Mouse (Mus musculus) G1E (cell line): Measurements from ENCODE around the gene Abcg1. TPM values are rescaled to one million over a fixed set of nuclear protein-coding genes. Genes with fewer than 3 reads are reported as not detected.

Experiments used
- ATAC-seq: 2 replicates; pipeline ENCODE4 v1.8.0; 2016; ENCODE audit warnings: mild to moderate bottlenecking; ENCODE audit not compliant: insufficient number of reproducible peaks, poor library complexity, low FRiP score, severe bottlenecking; ENCODE audit errors: extremely low read depth
- DNase-seq: peaks from one replicate; pipeline ENCODE4 v3.0.0; 2012; ENCODE audit warnings: low spot score
- H3K27me3 ChIP-seq: 2 replicates; pipeline ENCODE4 v1.6.1; 2012; ENCODE audit warnings: mild to moderate bottlenecking, low read length, inconsistent platforms; ENCODE audit not compliant: insufficient read depth
- H3K36me3 ChIP-seq: replicated peaks from 2 replicates; pipeline ENCODE3; 2012; ENCODE audit warnings: mild to moderate bottlenecking, inconsistent platforms
- H3K4me1 ChIP-seq: 2 replicates; pipeline ENCODE4 v1.6.1; 2012; ENCODE audit warnings: low read depth, low read length, inconsistent platforms, mixed read lengths; ENCODE audit not compliant: insufficient read depth
- H3K4me3 ChIP-seq: 2 replicates; pipeline ENCODE4 v1.5.1; 2012; ENCODE audit warnings: low read depth, mild to moderate bottlenecking, inconsistent platforms, low read length, moderate library complexity, mixed read lengths
- H3K9me3 ChIP-seq: replicated peaks from 2 replicates; pipeline ENCODE4 v1.6.1; 2012; ENCODE audit warnings: inconsistent platforms
- CTCF ChIP-seq: IDR thresholded peaks from 2 replicates; pipeline ENCODE4 v1.5.1; 2012; ENCODE audit warnings: low read depth, low read length, inconsistent platforms, mixed read lengths
- GATA1 ChIP-seq: IDR thresholded peaks from 2 replicates; pipeline ENCODE4 v1.6.1; 2012; ENCODE audit warnings: borderline replicate concordance, low read length, inconsistent platforms, mixed read lengths
- GATA2 ChIP-seq: IDR thresholded peaks from 2 replicates; pipeline ENCODE4 v1.6.1; 2012; ENCODE audit warnings: low read depth, low read length, inconsistent platforms, borderline replicate concordance
- POLR2AphosphoS5 ChIP-seq: IDR thresholded peaks from 2 replicates; pipeline ENCODE4 v1.6.1; 2012; ENCODE audit warnings: low read depth, low read length, inconsistent platforms; ENCODE audit not compliant: insufficient replicate concordance
- TAL1 ChIP-seq: conservative IDR thresholded peaks from 2 replicates; pipeline ENCODE4 v1.6.1; 2012; ENCODE audit warnings: low read depth, low read length, inconsistent platforms, mixed read lengths
- polyA plus RNA-seq: library from polyadenylated mRNA; stranded (reverse); fragments of >175 nt; gene quantifications from 2 replicates; pipeline ENCODE4 v1.2.3, GENCODE M21; 2012
- total RNA-seq, 2 experiments: library from RNA; stranded (forward) in 1 of 2; stranded (reverse) in 1 of 2; fragments of 200-1000 nt in 1 of 2; fragments of >200 nt in 1 of 2; fragmentation: Nextera tagmentation in 1 of 2; gene quantifications; 2 replicates each; pipeline ENCODE4 v1.2.3; 2014 to 2017

Gene Abcg1
- total and polyA plus RNA-seq, 3 experiments: 0.05 TPM; not detected in 2

DNA sequence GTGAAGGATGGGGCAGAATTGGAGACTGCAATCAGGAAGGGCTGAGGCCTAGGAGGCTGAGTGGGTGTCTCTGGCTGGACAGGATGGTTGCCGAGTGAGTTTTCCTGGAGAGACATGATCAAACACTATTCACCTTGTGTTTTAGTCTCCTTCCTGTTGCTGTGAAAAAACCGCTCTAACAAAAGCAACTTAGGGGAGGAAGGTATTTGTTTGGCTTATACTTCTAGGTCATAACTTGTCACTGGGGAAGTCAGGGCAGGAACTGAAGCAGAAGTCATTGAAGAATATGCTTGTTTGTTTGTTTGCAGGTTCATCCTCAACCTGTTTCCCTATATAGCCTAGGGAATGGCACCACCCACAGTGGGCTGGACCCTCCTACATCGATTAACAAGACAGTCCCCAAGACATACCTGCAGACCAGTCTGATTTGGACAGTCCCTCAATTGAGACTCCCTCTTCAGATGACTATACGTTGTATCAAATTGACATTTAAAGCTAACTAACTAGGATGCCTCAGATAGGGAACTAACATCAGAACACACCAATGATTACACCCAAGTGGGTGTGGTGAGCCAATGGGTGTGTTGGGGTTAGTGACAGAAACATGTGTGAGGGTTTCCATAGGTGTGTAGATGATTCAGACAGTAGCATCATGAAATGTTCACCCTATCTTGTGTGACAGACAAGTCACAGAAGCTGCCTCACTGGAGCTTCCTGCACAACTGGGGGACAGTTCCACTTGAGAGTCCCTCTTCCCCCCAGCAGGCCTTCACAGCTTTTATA lies 25.0 kb downstream of the Abcg1 start:
- no peaks in the 10 kb centered on the region for H3K4me1 ChIP-seq
- no peaks in the 10 kb centered on the region for H3K27me3 ChIP-seq
- H3K4me3 ChIP-seq: no peak overlapping the region
- TF ChIP-seq GATA1 (no peak), GATA2 (no peak), CTCF (no peak), POLR2AphosphoS5 (no peak), TAL1 (no peak)
- no peaks in the 10 kb centered on the region for H3K36me3 ChIP-seq
- H3K9me3 ChIP-seq: peaks cover 83% of the 10 kb centered on the region
- ATAC-seq (no peak), DNase-seq (no peak)

GRCm38 (mm10) chr17:31085519-31085918 lies 28.0 kb downstream of the Abcg1 start:
- TF ChIP-seq TAL1 (no peak), POLR2AphosphoS5 (no peak), GATA2 (no peak), GATA1 (no peak), CTCF (no peak)
- ATAC-seq (no peak), DNase-seq (no peak)
- no peaks in the 10 kb centered on the region for H3K27me3 ChIP-seq
- H3K4me3 ChIP-seq: no peak overlapping the region
- no peaks in the 10 kb centered on the region for H3K36me3 ChIP-seq
- peaks cover 82% of the 10 kb centered on the region for H3K9me3 ChIP-seq
- H3K4me1 ChIP-seq: no peaks in the 10 kb centered on the region

GRCm38 (mm10) chr17:31086196-31086595 lies 28.7 kb downstream of the Abcg1 start:
- DNase-seq (no peak), ATAC-seq (no peak)
- H3K4me1 ChIP-seq: no peaks in the 10 kb centered on the region
- H3K27me3 ChIP-seq: no peaks in the 10 kb centered on the region
- H3K36me3 ChIP-seq: no peaks in the 10 kb centered on the region
- H3K9me3 ChIP-seq: peaks cover 88% of the 10 kb centered on the region
- TF ChIP-seq TAL1 (no peak), POLR2AphosphoS5 (no peak), GATA1 (no peak), GATA2 (no peak), CTCF (no peak)
- H3K4me3 ChIP-seq: no peak overlapping the region

DNA sequence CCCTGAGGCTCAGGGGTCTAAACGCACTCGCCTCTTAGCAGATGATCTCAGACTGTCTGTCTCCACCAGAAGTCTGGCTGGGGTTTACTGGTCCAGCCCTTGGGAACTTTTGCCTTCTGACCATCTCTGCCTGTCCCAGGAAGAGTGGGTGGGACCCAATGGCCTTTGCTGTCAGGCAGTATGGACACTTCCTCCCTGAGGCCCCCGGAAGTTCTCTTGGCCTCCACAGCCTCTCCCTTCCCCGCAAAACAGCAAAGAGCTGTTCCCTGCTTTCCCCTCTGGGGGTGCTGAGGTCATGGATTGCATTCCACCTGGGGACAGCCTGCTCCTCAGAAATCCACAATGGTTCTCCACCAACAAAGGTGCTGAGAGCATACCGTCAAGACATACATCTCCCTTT lies 31.2 kb downstream of the Abcg1 start:
- no peaks in the 10 kb centered on the region for H3K27me3 ChIP-seq
- DNase-seq: no peak
- no peak for ATAC-seq
- H3K36me3 ChIP-seq: no peaks in the 10 kb centered on the region
- TF ChIP-seq TAL1 (no peak), GATA1 (no peak), GATA2 (no peak), CTCF (no peak), POLR2AphosphoS5 (no peak)
- H3K4me1 ChIP-seq: no peaks in the 10 kb centered on the region
- H3K9me3 ChIP-seq: peaks cover 94% of the 10 kb centered on the region
- no peak overlapping the region for H3K4me3 ChIP-seq

GRCm38 (mm10) chr17:31089848-31090247 lies 32.4 kb downstream of the Abcg1 start:
- no peak for ATAC-seq
- Histone ChIP-seq H3K27me3 (no peaks in the 10 kb centered on the region), H3K4me1 (no peaks in the 10 kb centered on the region), H3K9me3 (peaks cover 95% of the 10 kb centered on the region), H3K4me3 (no peak overlapping the region), H3K36me3 (no peaks in the 10 kb centered on the region)
- no peak for TF ChIP-seq GATA2
- no peak for TF ChIP-seq GATA1
- TF ChIP-seq CTCF: no peak
- no peak for TF ChIP-seq POLR2AphosphoS5
- no peak for DNase-seq

- Histone ChIP-seq H3K9me3 (peaks cover 92% of the 10 kb centered on the region), H3K36me3 (no peaks in the 10 kb centered on the region), H3K27me3 (no peaks in the 10 kb centered on the region), H3K4me1 (no peaks in the 10 kb centered on the region), H3K4me3 (no peak overlapping the region)
- TF ChIP-seq POLR2AphosphoS5 (no peak), CTCF (no peak), GATA2 (no peak), GATA1 (no peak), TAL1 (no peak)
- ATAC-seq: no peak
- DNase-seq: no peak
Measured at GRCm38 (mm10) chr17:31091023-31091735, 33.7 kb downstream of the Abcg1 start.
